Mouse (Mus musculus) stomach, embryonic 16.5 days (tissue): ENCODE results near the gene Tox2. TPM values are rescaled to one million over a fixed set of nuclear protein-coding genes. Genes with fewer than 3 reads are reported as not detected.

Source experiments
- ATAC-seq: fragments of 200-750 bp; cut with Nextera tagmentation; 2 replicates; pipeline ENCODE4 v1.8.0; 2017; ENCODE audit warnings: moderate number of reproducible peaks, moderate TSS enrichment; ENCODE audit not compliant: insufficient read depth, low FRiP score
- H3K27ac ChIP-seq: fragments of 300-500 bp; sonication (generic); 2 replicates; pipeline ENCODE4 v1.5.1; 2014; ENCODE audit warnings: low read length
- H3K27me3 ChIP-seq: fragments of 300-500 bp; sonication (generic); 2 replicates; pipeline ENCODE4 v1.6.1; 2014; ENCODE audit warnings: low read length, control low read depth, mixed read lengths; ENCODE audit not compliant: control insufficient read depth, insufficient read depth
- H3K36me3 ChIP-seq: fragments of 300-500 bp; sonication (generic); 2 replicates; pipeline ENCODE4 v1.6.1; 2014; ENCODE audit warnings: low read length; ENCODE audit not compliant: control insufficient read depth, insufficient read depth
- H3K4me1 ChIP-seq: fragments of 300-500 bp; sonication (generic); 2 replicates; pipeline ENCODE4 v1.6.1; 2014; ENCODE audit warnings: low read length, control low read depth, mixed read lengths; ENCODE audit not compliant: control insufficient read depth, insufficient read depth
- H3K4me2 ChIP-seq: fragments of 300-500 bp; sonication (generic); 2 replicates; pipeline ENCODE4 v1.6.1; 2014; ENCODE audit warnings: low read depth, low read length, mixed read lengths
- H3K4me3 ChIP-seq: fragments of 300-500 bp; sonication (generic); replicated peaks from 2 replicates; pipeline ENCODE4 v1.5.1; 2014; ENCODE audit warnings: mild to moderate bottlenecking, low read length
- H3K9ac ChIP-seq: fragments of 300-500 bp; sonication (generic); 2 replicates; pipeline ENCODE4 v1.6.1; 2014; ENCODE audit warnings: low read length
- H3K9me3 ChIP-seq: fragments of 300-500 bp; sonication (generic); replicated peaks from 2 replicates; pipeline ENCODE4 v1.6.1; 2016; ENCODE audit warnings: low read length, control low read depth; ENCODE audit not compliant: control insufficient read depth
- WGBS: fragments of 180-500 bp; shearing (Covaris S2); extraction: QIAGEN DNeasy Blood & Tissue Kit; methylation state at CpG from one replicate; pipeline ENCODE4 v1.1.7; 2014; 5-methylcytosine and 5-hydroxymethylcytosine counted together
- polyA plus RNA-seq: library from polyadenylated mRNA; unstranded; fragments of >200 nt; fragmentation: Nextera tagmentation; extraction: Ambion mirVana; gene quantifications from 2 replicates; pipeline ENCODE4 v1.2.1, GENCODE M21; 2015

Gene Tox2
- polyA plus RNA-seq, 1 experiment from 2014 or later = 4.0 TPM

DNA sequence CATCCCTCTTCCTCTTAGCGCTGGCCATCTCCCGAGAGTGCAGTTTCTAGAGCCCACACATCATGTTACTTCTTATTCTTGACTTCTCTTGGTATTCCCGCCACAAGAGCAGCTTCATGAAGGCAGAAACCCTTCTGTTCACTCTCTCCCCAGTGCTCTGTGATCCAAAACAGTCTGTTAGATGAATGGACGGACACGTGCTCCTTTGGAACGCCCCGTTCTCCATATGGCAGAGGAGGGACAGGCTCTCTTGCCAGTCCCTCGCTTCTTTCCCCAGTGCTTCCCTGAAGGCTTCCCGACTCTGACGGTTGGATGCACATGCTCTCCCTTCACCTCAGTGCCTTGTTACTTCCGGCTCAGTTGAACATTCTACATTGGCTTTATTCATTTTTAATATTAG lies 15.4 kb upstream of the Tox2 start:
- Histone ChIP-seq H3K4me3 (no peak overlapping the region), H3K9me3 (no peaks in the 10 kb centered on the region), H3K36me3 (no peaks in the 10 kb centered on the region), H3K27ac (no peak overlapping the region), H3K4me1 (peaks cover 7% of the 10 kb centered on the region; the same call in 1 of the 2 replicates), H3K27me3 (no peaks in the 10 kb centered on the region), H3K4me2 (no peak overlapping the region), H3K9ac (no peak overlapping the region)
- 64% methylated on average over 11 of the region's 11 CpGs for WGBS
- ATAC-seq = no peak

- Histone ChIP-seq H3K9ac (no peak overlapping the region), H3K4me3 (no peak overlapping the region), H3K27me3 (no peaks in the 10 kb centered on the region), H3K9me3 (no peaks in the 10 kb centered on the region), H3K4me2 (no peak overlapping the region), H3K27ac (no peak overlapping the region), H3K4me1 (peaks cover 7% of the 10 kb centered on the region; the same call in 1 of the 2 replicates), H3K36me3 (no peaks in the 10 kb centered on the region)
- no peak for ATAC-seq
- WGBS = 25% methylated on average over 5 of the region's 5 CpGs
Observed at GRCm38 (mm10) chr2:163189596-163189995, 13.3 kb upstream of the Tox2 start.

DNA sequence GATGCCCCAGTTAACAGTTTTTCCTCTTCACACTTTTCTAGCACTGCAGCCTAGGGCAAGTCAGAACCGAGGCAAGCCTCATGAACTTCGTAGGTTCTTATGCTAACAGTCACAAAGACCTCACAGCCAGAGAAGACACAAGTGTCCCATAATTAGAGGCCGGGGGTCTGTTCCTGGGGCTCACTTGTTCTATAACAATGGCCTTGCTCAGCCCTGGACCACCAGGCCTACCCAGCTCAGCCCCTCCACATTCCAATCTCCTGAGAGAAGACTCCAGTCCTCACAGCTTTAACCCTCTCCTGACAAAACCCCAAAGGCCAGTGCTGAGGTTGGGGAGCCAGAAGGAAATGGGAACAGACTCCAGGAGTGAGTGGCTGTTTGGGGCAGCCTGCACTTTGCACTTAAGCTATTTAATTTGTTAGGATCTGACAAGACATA lies 12.9 kb upstream of the Tox2 start:
- ATAC-seq = no peak
- Histone ChIP-seq H3K4me1 (peaks cover 7% of the 10 kb centered on the region; the same call in 1 of the 2 replicates), H3K9me3 (no peaks in the 10 kb centered on the region), H3K4me2 (no peak overlapping the region), H3K36me3 (no peaks in the 10 kb centered on the region), H3K27me3 (no peaks in the 10 kb centered on the region), H3K9ac (no peak overlapping the region), H3K4me3 (no peak overlapping the region), H3K27ac (no peak overlapping the region)
- 24% methylated on average over 3 of the region's 3 CpGs for WGBS

GRCm38 (mm10) chr2:163192485-163192884 lies 10.4 kb upstream of the Tox2 start:
- Histone ChIP-seq H3K9me3 (no peaks in the 10 kb centered on the region), H3K4me1 (peaks cover 7% of the 10 kb centered on the region; the same call in 1 of the 2 replicates), H3K36me3 (no peaks in the 10 kb centered on the region), H3K4me3 (no peak overlapping the region), H3K27ac (no peak overlapping the region), H3K4me2 (no peak overlapping the region), H3K27me3 (no peaks in the 10 kb centered on the region), H3K9ac (no peak overlapping the region)
- 74% methylated on average over 6 of the region's 6 CpGs for WGBS
- no peak for ATAC-seq

DNA sequence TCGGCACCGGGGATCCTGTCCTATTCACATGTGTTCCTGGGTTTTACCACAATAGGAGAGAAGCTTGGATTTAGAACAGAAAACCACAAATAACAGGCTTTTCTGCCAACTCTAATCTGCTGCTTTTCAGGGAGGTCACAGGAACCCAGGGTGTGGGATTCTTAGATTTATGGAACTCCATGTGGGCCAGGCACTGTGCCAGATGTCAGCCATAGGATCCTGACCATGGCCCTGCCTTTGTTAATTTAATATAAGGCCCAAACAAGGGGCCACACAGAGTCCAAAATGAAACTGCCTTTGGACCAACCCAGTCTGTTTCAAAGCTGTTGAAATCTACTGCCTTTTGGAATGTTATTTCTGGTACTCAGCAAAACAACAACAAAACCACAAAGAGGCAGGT lies 8.9 kb upstream of the Tox2 start:
- Histone ChIP-seq H3K27me3 (no peaks in the 10 kb centered on the region), H3K4me1 (peaks cover 7% of the 10 kb centered on the region; the same call in 1 of the 2 replicates), H3K9me3 (no peaks in the 10 kb centered on the region), H3K4me3 (no peak overlapping the region), H3K27ac (no peak overlapping the region), H3K9ac (no peak overlapping the region), H3K36me3 (no peaks in the 10 kb centered on the region), H3K4me2 (no peak overlapping the region)
- WGBS = 57% methylated on average over 2 of the region's 2 CpGs
- ATAC-seq = no peak

- no peak overlapping the region; the same call in 1 of the 2 replicates for H3K27ac ChIP-seq
- H3K9me3 ChIP-seq = no peaks in the 10 kb centered on the region
- H3K4me1 ChIP-seq = peaks cover 6% of the 10 kb centered on the region; the same call in 1 of the 2 replicates
- no peak overlapping the region for H3K4me3 ChIP-seq
- ATAC-seq = no peak
- H3K4me2 ChIP-seq = no peak overlapping the region
- no peaks in the 10 kb centered on the region for H3K36me3 ChIP-seq
- no peak overlapping the region for H3K9ac ChIP-seq
- H3K27me3 ChIP-seq = no peaks in the 10 kb centered on the region
- 67% methylated on average over 5 of the region's 5 CpGs for WGBS
Observed at GRCm38 (mm10) chr2:163194543-163194942, 8.4 kb upstream of the Tox2 start.

- H3K9ac ChIP-seq = no peak overlapping the region
- H3K36me3 ChIP-seq = no peaks in the 10 kb centered on the region
- no peak overlapping the region for H3K4me3 ChIP-seq
- 56% methylated on average over 6 of the region's 6 CpGs for WGBS
- ATAC-seq = no peak
- peaks cover 3% of the 10 kb centered on the region; the same call in 1 of the 2 replicates for H3K27me3 ChIP-seq
- H3K4me2 ChIP-seq = no peak overlapping the region
- H3K9me3 ChIP-seq = no peaks in the 10 kb centered on the region
- H3K27ac ChIP-seq = no peak overlapping the region
- no peaks in the 10 kb centered on the region for H3K4me1 ChIP-seq
Observed at GRCm38 (mm10) chr2:163195106-163195833, 7.7 kb upstream of the Tox2 start.

GRCm38 (mm10) chr2:163195834-163196145 lies 7.1 kb upstream of the Tox2 start:
- Histone ChIP-seq H3K9me3 (no peaks in the 10 kb centered on the region), H3K4me2 (no peak overlapping the region), H3K9ac (no peak overlapping the region), H3K27me3 (peaks cover 3% of the 10 kb centered on the region; the same call in 1 of the 2 replicates), H3K27ac (no peak overlapping the region), H3K4me3 (no peak overlapping the region), H3K4me1 (no peaks in the 10 kb centered on the region), H3K36me3 (no peaks in the 10 kb centered on the region)
- no peak for ATAC-seq
- 52% methylated on average over 6 of the region's 6 CpGs for WGBS

- no peak overlapping the region for H3K9ac ChIP-seq
- H3K27ac ChIP-seq = no peak overlapping the region
- no peaks in the 10 kb centered on the region for H3K9me3 ChIP-seq
- no peak overlapping the region for H3K4me3 ChIP-seq
- peaks cover 11% of the 10 kb centered on the region for H3K4me1 ChIP-seq
- peaks cover 45% of the 10 kb centered on the region for H3K27me3 ChIP-seq
- 39% methylated on average over 8 of the region's 8 CpGs for WGBS
- no peaks in the 10 kb centered on the region for H3K36me3 ChIP-seq
- peak overlapping the region; percentile 97; the same call in 1 of the 2 replicates for H3K4me2 ChIP-seq
- ATAC-seq = no peak
Observed at GRCm38 (mm10) chr2:163201897-163202296, 1.0 kb upstream of the Tox2 start.
